Mouse (Mus musculus) heart, embryonic 10.5 days (tissue): Measurements from ENCODE around the gene Daam1. TPM values are rescaled to one million over a fixed set of nuclear protein-coding genes. Genes with fewer than 3 reads are reported as not detected.

Experiments
- DNase-seq: peaks from one replicate; pipeline ENCODE4 v3.0.0-alpha.2; 2017; ENCODE audit warnings: low spot score
- H3K27ac ChIP-seq: fragments of 300-500 bp; sonication (generic); 2 replicates; pipeline ENCODE4 v1.5.1; 2016; ENCODE audit warnings: mild to moderate bottlenecking
- H3K27me3 ChIP-seq: fragments of 300-500 bp; sonication (generic); 2 replicates; pipeline ENCODE4 v1.6.1; 2016; ENCODE audit warnings: mild to moderate bottlenecking; ENCODE audit not compliant: poor library complexity, insufficient read depth, severe bottlenecking
- H3K36me3 ChIP-seq: fragments of 300-500 bp; sonication (generic); 2 replicates; pipeline ENCODE4 v1.6.1; 2016; ENCODE audit warnings: mild to moderate bottlenecking, moderate library complexity
- H3K4me1 ChIP-seq: fragments of 300-500 bp; sonication (generic); 2 replicates; pipeline ENCODE4 v1.6.1; 2016; ENCODE audit warnings: mild to moderate bottlenecking
- H3K4me3 ChIP-seq: fragments of 300-500 bp; sonication (generic); 2 replicates; pipeline ENCODE4 v1.5.1; 2016; ENCODE audit warnings: mild to moderate bottlenecking, moderate library complexity
- H3K9me3 ChIP-seq: fragments of 300-500 bp; sonication (generic); 2 replicates; pipeline ENCODE4 v1.6.1; 2016; ENCODE audit warnings: mild to moderate bottlenecking, moderate library complexity
- WGBS: fragments of 180-500 bp; shearing (Covaris S2); methylation state at CpG from one replicate; pipeline ENCODE4 v1.1.7; 2016; 5-methylcytosine and 5-hydroxymethylcytosine counted together
- polyA plus RNA-seq: library from polyadenylated mRNA; unstranded; fragments of >200 nt; fragmentation: Nextera tagmentation; extraction: Ambion mirVana; gene quantifications from 2 replicates; pipeline ENCODE4 v1.2.1, GENCODE M21; 2016

The Daam1 gene
- polyA plus RNA-seq, 1 experiment from 2014 or later, result 11.5 TPM

GRCm38 (mm10) chr12:71933989-71934645, 103.2 kb downstream of the Daam1 start:
- Histone ChIP-seq H3K4me1 (peaks cover 76% of the 10 kb centered on the region), H3K9me3 (no peaks in the 10 kb centered on the region), H3K36me3 (peaks cover 5% of the 10 kb centered on the region; the same call in 1 of the 2 replicates), H3K27me3 (no peaks in the 10 kb centered on the region), H3K4me3 (no peak overlapping the region), H3K27ac (peak overlapping the region; percentile 29; the same call in 1 of the 2 replicates)
- DNase-seq, result no peak
- WGBS, result 78% methylated on average over 6 of the region's 6 CpGs

GRCm38 (mm10) chr12:71936636-71937035, 105.8 kb downstream of the Daam1 start:
- WGBS, result 59% methylated on average over 1 of the region's 1 CpGs
- Histone ChIP-seq H3K27me3 (no peaks in the 10 kb centered on the region), H3K4me3 (no peak overlapping the region), H3K36me3 (peaks cover 11% of the 10 kb centered on the region; the same call in 1 of the 2 replicates), H3K27ac (peak overlapping the region; percentile 86; the same call in 1 of the 2 replicates), H3K4me1 (peaks cover 76% of the 10 kb centered on the region), H3K9me3 (no peaks in the 10 kb centered on the region)
- no peak for DNase-seq

GRCm38 (mm10) chr12:71938513-71938912, 107.6 kb downstream of the Daam1 start:
- H3K27ac ChIP-seq, result peak overlapping the region; percentile 86
- H3K4me3 ChIP-seq, result 0 out of 2 replicates have a peak overlapping the region, but pooled peaks have one; percentile 22
- H3K9me3 ChIP-seq, result no peaks in the 10 kb centered on the region
- H3K36me3 ChIP-seq, result peaks cover 25% of the 10 kb centered on the region
- peak; percentile 88 for DNase-seq
- H3K27me3 ChIP-seq, result no peaks in the 10 kb centered on the region
- 45% methylated on average over 5 of the region's 5 CpGs for WGBS
- H3K4me1 ChIP-seq, result peaks cover 72% of the 10 kb centered on the region

GRCm38 (mm10) chr12:71941290-71941689, 110.4 kb downstream of the Daam1 start:
- Histone ChIP-seq H3K36me3 (peaks cover 52% of the 10 kb centered on the region), H3K4me3 (no peak overlapping the region), H3K27me3 (no peaks in the 10 kb centered on the region), H3K4me1 (peaks cover 48% of the 10 kb centered on the region), H3K9me3 (no peaks in the 10 kb centered on the region), H3K27ac (no peak overlapping the region)
- DNase-seq, result no peak
- 85% methylated on average over 5 of the region's 5 CpGs for WGBS

GRCm38 (mm10) chr12:71943112-71943511, 112.2 kb downstream of the Daam1 start:
- no peak overlapping the region for H3K4me3 ChIP-seq
- no peaks in the 10 kb centered on the region for H3K27me3 ChIP-seq
- DNase-seq, result no peak
- H3K9me3 ChIP-seq, result no peaks in the 10 kb centered on the region
- 66% methylated on average over 9 of the region's 9 CpGs for WGBS
- H3K27ac ChIP-seq, result no peak overlapping the region
- peaks cover 31% of the 10 kb centered on the region for H3K4me1 ChIP-seq
- H3K36me3 ChIP-seq, result peaks cover 65% of the 10 kb centered on the region

- H3K36me3 ChIP-seq, result peaks cover 70% of the 10 kb centered on the region
These were observed 112.8 kb downstream of the Daam1 start for GRCm38 (mm10) chr12:71943646-71944045.

GRCm38 (mm10) chr12:71945844-71946243, 115.0 kb downstream of the Daam1 start:
- peaks cover 89% of the 10 kb centered on the region for H3K36me3 ChIP-seq
- WGBS, result 83% methylated on average over 7 of the region's 7 CpGs
- no peak for DNase-seq

More at GRCm38 (mm10) chr12:71943646-71944045, 112.8 kb downstream of the Daam1 start:
- Histone ChIP-seq H3K27ac (no peak overlapping the region), H3K4me3 (no peak overlapping the region), H3K4me1 (peaks cover 25% of the 10 kb centered on the region), H3K27me3 (no peaks in the 10 kb centered on the region), H3K9me3 (no peaks in the 10 kb centered on the region)
- 84% methylated on average over 4 of the region's 4 CpGs for WGBS
- DNase-seq, result no peak

GRCm38 (mm10) chr12:71946448-71946847, 115.6 kb downstream of the Daam1 start:
- H3K4me1 ChIP-seq, result 0 out of 2 replicates have a peak, but pooled peaks cover 5% of the 10 kb centered on the region
- H3K27me3 ChIP-seq, result no peaks in the 10 kb centered on the region
- H3K9me3 ChIP-seq, result no peaks in the 10 kb centered on the region
- peaks cover 92% of the 10 kb centered on the region for H3K36me3 ChIP-seq
- H3K27ac ChIP-seq, result no peak overlapping the region
- no peak for DNase-seq
- WGBS, result 89% methylated on average over 8 of the region's 8 CpGs
- H3K4me3 ChIP-seq, result no peak overlapping the region

More at GRCm38 (mm10) chr12:71945844-71946243, 115.0 kb downstream of the Daam1 start:
- Histone ChIP-seq H3K4me3 (no peak overlapping the region), H3K4me1 (peaks cover 7% of the 10 kb centered on the region; the same call in 1 of the 2 replicates), H3K27me3 (no peaks in the 10 kb centered on the region), H3K27ac (no peak overlapping the region), H3K9me3 (no peaks in the 10 kb centered on the region)

GRCm38 (mm10) chr12:71948972-71949371, 118.1 kb downstream of the Daam1 start:
- H3K27me3 ChIP-seq, result no peaks in the 10 kb centered on the region
- no peaks in the 10 kb centered on the region for H3K4me1 ChIP-seq
- WGBS, result 96% methylated on average over 6 of the region's 6 CpGs
- H3K36me3 ChIP-seq, result peaks cover 98% of the 10 kb centered on the region
- no peak for DNase-seq
- no peaks in the 10 kb centered on the region for H3K9me3 ChIP-seq
- no peak overlapping the region for H3K4me3 ChIP-seq
- H3K27ac ChIP-seq, result no peak overlapping the region

GRCm38 (mm10) chr12:71949606-71950005, 118.7 kb downstream of the Daam1 start:
- Histone ChIP-seq H3K27me3 (no peaks in the 10 kb centered on the region), H3K27ac (no peak overlapping the region), H3K9me3 (no peaks in the 10 kb centered on the region), H3K4me3 (no peak overlapping the region), H3K36me3 (peaks cover 94% of the 10 kb centered on the region), H3K4me1 (no peaks in the 10 kb centered on the region)
- DNase-seq, result no peak
- WGBS, result 83% methylated on average over 6 of the region's 6 CpGs

- Histone ChIP-seq H3K4me1 (no peaks in the 10 kb centered on the region), H3K36me3 (peaks cover 88% of the 10 kb centered on the region), H3K9me3 (no peaks in the 10 kb centered on the region), H3K4me3 (no peak overlapping the region), H3K27ac (no peak overlapping the region), H3K27me3 (no peaks in the 10 kb centered on the region)
- 92% methylated on average over 13 of the region's 13 CpGs for WGBS
- DNase-seq, result no peak
These were observed 119.4 kb downstream of the Daam1 start for GRCm38 (mm10) chr12:71950095-71950877.

GRCm38 (mm10) chr12:71954180-71954935, 123.5 kb downstream of the Daam1 start:
- no peak overlapping the region for H3K4me3 ChIP-seq
- H3K27ac ChIP-seq, result no peak overlapping the region
- DNase-seq, result no peak
- no peaks in the 10 kb centered on the region for H3K9me3 ChIP-seq
- peaks cover 81% of the 10 kb centered on the region for H3K36me3 ChIP-seq
- no peaks in the 10 kb centered on the region for H3K27me3 ChIP-seq
- WGBS, result 69% methylated on average over 5 of the region's 5 CpGs
- 0 out of 2 replicates have a peak, but pooled peaks cover 4% of the 10 kb centered on the region for H3K4me1 ChIP-seq
